Mouse (Mus musculus) stomach, postnatal 0 days (tissue): ENCODE results near the gene Mob1b. TPM values are rescaled to one million over a fixed set of nuclear protein-coding genes. Genes with fewer than 3 reads are reported as not detected.

Source experiments
- ATAC-seq: fragments of 200-750 bp; cut with Nextera tagmentation; 2 replicates; pipeline ENCODE4 v1.8.0; 2017; ENCODE audit not compliant: low FRiP score, low TSS enrichment
- DNase-seq: peaks from one replicate; pipeline ENCODE4 v3.0.0-alpha.2; 2016; ENCODE audit warnings: low spot score
- H3K27ac ChIP-seq: fragments of 300-500 bp; sonication (generic); replicated peaks from 2 replicates; pipeline ENCODE4 v1.5.1; 2014; ENCODE audit warnings: mild to moderate bottlenecking, control low read depth
- H3K27me3 ChIP-seq: fragments of 300-500 bp; sonication (generic); 2 replicates; pipeline ENCODE4 v1.6.1; 2014; ENCODE audit warnings: low read length; ENCODE audit not compliant: control insufficient read depth, insufficient read depth
- H3K36me3 ChIP-seq: fragments of 300-500 bp; sonication (generic); 2 replicates; pipeline ENCODE4 v1.6.1; 2014; ENCODE audit warnings: low read length, mixed read lengths; ENCODE audit not compliant: control insufficient read depth, insufficient read depth
- H3K4me1 ChIP-seq: fragments of 300-500 bp; sonication (generic); replicated peaks from 2 replicates; pipeline ENCODE4 v1.6.1; 2014; ENCODE audit warnings: antibody characterized with exemption; ENCODE audit not compliant: control insufficient read depth, insufficient read depth
- H3K4me2 ChIP-seq: fragments of 300-500 bp; sonication (generic); replicated peaks from 2 replicates; pipeline ENCODE4 v1.6.1; 2014; ENCODE audit warnings: low read depth, mild to moderate bottlenecking, control low read depth, moderate library complexity
- H3K4me3 ChIP-seq: fragments of 300-500 bp; sonication (generic); 2 replicates; pipeline ENCODE4 v1.5.1; 2014; ENCODE audit warnings: low read depth, low read length, control low read depth
- H3K9ac ChIP-seq: fragments of 300-500 bp; sonication (generic); 2 replicates; pipeline ENCODE4 v1.6.1; 2014; ENCODE audit warnings: mild to moderate bottlenecking, low read length, control low read depth, mixed read lengths
- H3K9me3 ChIP-seq: fragments of 300-500 bp; sonication (generic); 2 replicates; pipeline ENCODE4 v1.6.1; 2016; ENCODE audit warnings: low read length; ENCODE audit not compliant: control insufficient read depth
- CTCF ChIP-seq: IDR thresholded peaks from 2 replicates; pipeline ENCODE4 v1.5.1; 2016; ENCODE audit warnings: antibody characterized with exemption, low read depth, mild to moderate bottlenecking, moderate library complexity
- EP300 ChIP-seq: optimal IDR thresholded peaks from 2 replicates; pipeline ENCODE3; 2016; ENCODE audit warnings: antibody characterized with exemption
- WGBS: fragments of 180-500 bp; shearing (Covaris S2); extraction: QIAGEN DNeasy Blood & Tissue Kit; methylation state at CpG from one replicate; pipeline ENCODE4 v1.1.7; 2014; 5-methylcytosine and 5-hydroxymethylcytosine counted together
- polyA plus RNA-seq: library from polyadenylated mRNA; unstranded; fragments of >200 nt; fragmentation: Nextera tagmentation; extraction: Ambion mirVana; gene quantifications from 2 replicates; pipeline ENCODE4 v1.2.1, GENCODE M21; 2015

The Mob1b gene
- polyA plus RNA-seq, 1 experiment from 2014 or later, result 10.1 TPM

GRCm38 (mm10) chr5:88762611-88763010, 42.0 kb downstream of the Mob1b start:
- DNase-seq (no peak), ATAC-seq (no peak)
- H3K4me2 ChIP-seq, result no peak overlapping the region
- WGBS, result 86% methylated on average over 5 of the region's 5 CpGs
- H3K27me3 ChIP-seq, result no peaks in the 10 kb centered on the region
- TF ChIP-seq CTCF (peak; percentile 17), EP300 (no peak)
- no peaks in the 10 kb centered on the region for H3K9me3 ChIP-seq
- no peak overlapping the region for H3K4me3 ChIP-seq
- H3K36me3 ChIP-seq, result no peaks in the 10 kb centered on the region
- no peaks in the 10 kb centered on the region for H3K4me1 ChIP-seq
- H3K9ac ChIP-seq, result no peak overlapping the region
- H3K27ac ChIP-seq, result no peak overlapping the region

GRCm38 (mm10) chr5:88764430-88764986, 43.9 kb downstream of the Mob1b start:
- no peaks in the 10 kb centered on the region for H3K27me3 ChIP-seq
- peak overlapping the region; percentile 78 for H3K4me3 ChIP-seq
- ATAC-seq (peak; percentile 41), DNase-seq (peak; percentile 16)
- H3K27ac ChIP-seq, result peak overlapping the region; percentile 41
- H3K9ac ChIP-seq, result peak overlapping the region; percentile 31; the same call in 1 of the 2 replicates
- no peaks in the 10 kb centered on the region for H3K9me3 ChIP-seq
- WGBS, result under 1% methylated on average over 22 of the region's 23 CpGs
- H3K4me2 ChIP-seq, result peak overlapping the region; percentile 75
- no peaks in the 10 kb centered on the region for H3K4me1 ChIP-seq
- H3K36me3 ChIP-seq, result no peaks in the 10 kb centered on the region
- no peak for TF ChIP-seq EP300
- no peak for TF ChIP-seq CTCF

- peak within 1 kb of the TSS; percentile 78 for H3K27ac ChIP-seq
- DNase-seq, result peak; percentile 100
- TF ChIP-seq EP300 (peak; percentile 70), CTCF (peak; percentile 19; the same call in 1 of the 2 replicates)
- peak; percentile 100 for ATAC-seq
- H3K36me3 ChIP-seq, result no peaks in the 10 kb centered on the region
- H3K27me3 ChIP-seq, result no peaks in the 10 kb centered on the region
- peak within 1 kb of the TSS; percentile 78 for H3K4me3 ChIP-seq
- H3K9me3 ChIP-seq, result no peaks in the 10 kb centered on the region
- H3K4me1 ChIP-seq, result no peaks in the 10 kb centered on the region
- peak within 1 kb of the TSS; percentile 75 for H3K4me2 ChIP-seq
- WGBS, result under 1% methylated on average over 45 of the region's 51 CpGs
- H3K9ac ChIP-seq, result peak within 1 kb of the TSS; percentile 80
These were observed 44.4 kb downstream of the Mob1b start, which contains the start of gene Dck for GRCm38 (mm10) chr5:88764987-88765481. Gene Dck, plus strand, starts transcription at chr5:88764996.

GRCm38 (mm10) chr5:88765587-88765986, 44.9 kb downstream of the Mob1b start:
- TF ChIP-seq CTCF (no peak), EP300 (no peak)
- Histone ChIP-seq H3K4me1 (no peaks in the 10 kb centered on the region), H3K27me3 (no peaks in the 10 kb centered on the region), H3K4me2 (peak overlapping the region; percentile 75), H3K36me3 (no peaks in the 10 kb centered on the region), H3K27ac (no peak overlapping the region), H3K9ac (peak overlapping the region; percentile 80), H3K9me3 (no peaks in the 10 kb centered on the region), H3K4me3 (peak overlapping the region; percentile 78)
- DNase-seq (no peak), ATAC-seq (no peak)
- WGBS, result 14% methylated on average over 6 of the region's 6 CpGs

- 61% methylated on average over 6 of the region's 6 CpGs for WGBS
- Histone ChIP-seq H3K27ac (no peak overlapping the region), H3K27me3 (no peaks in the 10 kb centered on the region), H3K4me2 (peak overlapping the region; percentile 75; the same call in 1 of the 2 replicates), H3K9me3 (no peaks in the 10 kb centered on the region), H3K4me3 (no peak overlapping the region), H3K4me1 (no peaks in the 10 kb centered on the region), H3K36me3 (no peaks in the 10 kb centered on the region), H3K9ac (no peak overlapping the region)
- TF ChIP-seq CTCF (no peak), EP300 (no peak)
- no peak for DNase-seq
- no peak for ATAC-seq
These were observed 45.5 kb downstream of the Mob1b start for GRCm38 (mm10) chr5:88766121-88766520.

GRCm38 (mm10) chr5:88766863-88767262, 46.2 kb downstream of the Mob1b start:
- Histone ChIP-seq H3K36me3 (no peaks in the 10 kb centered on the region), H3K9ac (no peak overlapping the region), H3K4me1 (no peaks in the 10 kb centered on the region), H3K4me2 (no peak overlapping the region), H3K27ac (no peak overlapping the region), H3K9me3 (no peaks in the 10 kb centered on the region), H3K4me3 (no peak overlapping the region), H3K27me3 (no peaks in the 10 kb centered on the region)
- DNase-seq (no peak), ATAC-seq (no peak)
- TF ChIP-seq CTCF (no peak), EP300 (no peak)
- 90% methylated on average over 5 of the region's 5 CpGs for WGBS
